Mouse (Mus musculus) G1E (cell line): ENCODE results near the gene Ak1. TPM values are rescaled to one million over a fixed set of nuclear protein-coding genes. Genes with fewer than 3 reads are reported as not detected.

ENCODE experiments used
- ATAC-seq: 2 replicates; pipeline ENCODE4 v1.8.0; 2016; ENCODE audit warnings: mild to moderate bottlenecking; ENCODE audit not compliant: insufficient number of reproducible peaks, poor library complexity, low FRiP score, severe bottlenecking; ENCODE audit errors: extremely low read depth
- DNase-seq: peaks from one replicate; pipeline ENCODE4 v3.0.0; 2012; ENCODE audit warnings: low spot score
- H3K27me3 ChIP-seq: 2 replicates; pipeline ENCODE4 v1.6.1; 2012; ENCODE audit warnings: mild to moderate bottlenecking, low read length, inconsistent platforms; ENCODE audit not compliant: insufficient read depth
- H3K36me3 ChIP-seq: replicated peaks from 2 replicates; pipeline ENCODE3; 2012; ENCODE audit warnings: mild to moderate bottlenecking, inconsistent platforms
- H3K4me1 ChIP-seq: 2 replicates; pipeline ENCODE4 v1.6.1; 2012; ENCODE audit warnings: low read depth, low read length, inconsistent platforms, mixed read lengths; ENCODE audit not compliant: insufficient read depth
- H3K4me3 ChIP-seq: 2 replicates; pipeline ENCODE4 v1.5.1; 2012; ENCODE audit warnings: low read depth, mild to moderate bottlenecking, inconsistent platforms, low read length, moderate library complexity, mixed read lengths
- H3K9me3 ChIP-seq: replicated peaks from 2 replicates; pipeline ENCODE4 v1.6.1; 2012; ENCODE audit warnings: inconsistent platforms
- CTCF ChIP-seq: IDR thresholded peaks from 2 replicates; pipeline ENCODE4 v1.5.1; 2012; ENCODE audit warnings: low read depth, low read length, inconsistent platforms, mixed read lengths
- GATA1 ChIP-seq: IDR thresholded peaks from 2 replicates; pipeline ENCODE4 v1.6.1; 2012; ENCODE audit warnings: borderline replicate concordance, low read length, inconsistent platforms, mixed read lengths
- GATA2 ChIP-seq: IDR thresholded peaks from 2 replicates; pipeline ENCODE4 v1.6.1; 2012; ENCODE audit warnings: low read depth, low read length, inconsistent platforms, borderline replicate concordance
- POLR2AphosphoS5 ChIP-seq: IDR thresholded peaks from 2 replicates; pipeline ENCODE4 v1.6.1; 2012; ENCODE audit warnings: low read depth, low read length, inconsistent platforms; ENCODE audit not compliant: insufficient replicate concordance
- TAL1 ChIP-seq: conservative IDR thresholded peaks from 2 replicates; pipeline ENCODE4 v1.6.1; 2012; ENCODE audit warnings: low read depth, low read length, inconsistent platforms, mixed read lengths
- polyA plus RNA-seq: library from polyadenylated mRNA; stranded (reverse); fragments of >175 nt; gene quantifications from 2 replicates; pipeline ENCODE4 v1.2.3, GENCODE M21; 2012
- total RNA-seq, 2 experiments: library from RNA; stranded (forward) in 1 of 2; stranded (reverse) in 1 of 2; fragments of 200-1000 nt in 1 of 2; fragments of >200 nt in 1 of 2; fragmentation: Nextera tagmentation in 1 of 2; gene quantifications; 2 replicates each; pipeline ENCODE4 v1.2.3; 2014 to 2017

Ak1 gene
- total and polyA plus RNA-seq, 3 experiments = 0.44 to 0.56 TPM; not detected in 1

DNA sequence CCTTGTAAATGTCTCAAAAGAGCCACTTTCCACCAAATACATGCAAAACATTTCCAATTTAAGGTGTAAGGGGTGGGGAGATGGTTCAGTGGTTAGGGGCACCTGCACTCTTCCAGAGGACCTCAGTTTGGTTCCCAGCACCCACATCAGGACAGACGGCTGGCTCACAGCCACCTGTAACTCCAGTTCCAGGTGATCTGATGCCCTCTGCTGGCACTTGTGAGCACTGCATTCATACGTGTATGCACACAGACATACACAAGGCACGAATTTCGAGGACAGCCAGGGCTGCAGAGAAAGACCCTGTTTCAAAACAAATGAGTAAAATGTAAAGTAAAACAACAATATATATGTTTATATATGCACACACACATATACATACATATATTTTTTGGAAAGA lies 4.0 kb upstream of the Ak1 start:
- no peaks in the 10 kb centered on the region for H3K27me3 ChIP-seq
- no peak overlapping the region for H3K4me3 ChIP-seq
- H3K9me3 ChIP-seq = peaks cover 3% of the 10 kb centered on the region
- ATAC-seq = no peak
- TF ChIP-seq CTCF = peak; percentile 25; the same call in 1 of the 2 replicates
- TF ChIP-seq GATA2 = no peak
- H3K4me1 ChIP-seq = peaks cover 21% of the 10 kb centered on the region
- peaks cover 96% of the 10 kb centered on the region for H3K36me3 ChIP-seq
- DNase-seq = no peak

DNA sequence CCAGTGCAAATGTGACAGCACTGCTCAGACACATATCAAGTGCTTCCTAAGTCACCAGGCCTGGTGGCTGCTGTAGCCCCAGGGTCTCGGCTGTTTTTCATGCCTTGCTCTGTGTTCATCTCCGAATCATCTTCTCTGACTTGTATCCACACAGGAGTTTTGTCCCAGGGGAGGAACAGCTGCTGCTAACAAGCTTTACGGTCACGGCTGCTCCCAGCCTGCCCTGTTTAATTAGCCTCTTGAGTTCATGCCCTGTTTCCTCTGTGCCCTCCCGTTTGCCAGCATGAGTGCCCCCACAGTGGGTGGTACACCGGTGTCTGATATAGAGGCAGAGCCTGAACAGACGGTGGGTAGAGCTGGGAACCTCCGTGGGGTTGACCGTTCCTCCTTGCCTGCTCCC lies 3.5 kb upstream of the Ak1 start:
- H3K4me3 ChIP-seq = no peak overlapping the region
- ATAC-seq = no peak
- no peak for DNase-seq
- H3K36me3 ChIP-seq = peaks cover 93% of the 10 kb centered on the region
- peaks cover 3% of the 10 kb centered on the region for H3K9me3 ChIP-seq
- TF ChIP-seq POLR2AphosphoS5 (no peak), TAL1 (no peak), GATA1 (no peak), GATA2 (no peak), CTCF (no peak)
- no peaks in the 10 kb centered on the region for H3K27me3 ChIP-seq
- peaks cover 21% of the 10 kb centered on the region for H3K4me1 ChIP-seq

DNA sequence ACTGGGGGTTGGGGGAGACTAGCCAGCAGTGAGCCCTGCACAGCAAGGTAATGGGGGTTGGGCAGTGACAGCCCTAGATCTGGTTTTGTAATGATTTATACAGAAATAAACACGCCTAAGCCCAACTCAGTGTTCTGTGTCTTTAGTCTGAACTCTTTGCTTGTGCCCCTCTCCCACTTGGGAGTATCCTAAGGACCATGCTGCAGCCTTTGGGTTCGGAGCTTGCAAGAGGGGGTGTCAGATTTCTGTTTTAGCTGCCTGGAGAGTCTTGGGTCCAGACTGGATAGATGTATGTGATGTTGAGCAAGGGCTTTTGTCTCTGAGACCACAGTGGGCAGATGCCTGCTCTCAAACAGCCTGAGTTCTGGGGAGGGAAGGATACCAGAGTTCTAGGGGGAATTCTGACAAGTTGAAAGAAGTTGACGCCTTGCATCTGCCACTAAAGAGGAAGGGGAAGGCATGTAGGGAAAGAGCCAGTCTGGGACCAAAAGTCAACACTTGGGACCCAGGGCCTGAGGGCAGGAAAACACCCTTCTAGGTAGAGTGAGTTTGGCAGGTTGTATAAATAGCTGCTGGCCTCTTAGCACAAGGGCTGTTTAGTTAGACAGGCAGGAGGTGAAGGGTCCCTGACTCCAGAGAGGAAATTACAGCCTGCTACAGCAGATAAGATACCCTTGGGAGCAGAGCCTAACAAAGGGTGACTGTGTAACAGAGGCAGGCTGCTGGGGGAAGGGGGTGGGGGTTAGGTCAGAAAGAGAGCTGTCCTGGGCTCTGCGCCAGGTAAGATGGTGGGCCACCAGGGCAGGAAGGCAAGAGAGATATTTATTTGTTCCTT lies 659 bp upstream of the Ak1 start:
- ATAC-seq = no peak
- H3K9me3 ChIP-seq = peaks cover 3% of the 10 kb centered on the region
- no peak overlapping the region for H3K4me3 ChIP-seq
- peaks cover 13% of the 10 kb centered on the region for H3K27me3 ChIP-seq
- peak; percentile 48 for DNase-seq
- TF ChIP-seq GATA1 (no peak), TAL1 (no peak), POLR2AphosphoS5 (no peak), CTCF (no peak), GATA2 (no peak)
- H3K36me3 ChIP-seq = peaks cover 69% of the 10 kb centered on the region
- H3K4me1 ChIP-seq = peaks cover 26% of the 10 kb centered on the region

DNA sequence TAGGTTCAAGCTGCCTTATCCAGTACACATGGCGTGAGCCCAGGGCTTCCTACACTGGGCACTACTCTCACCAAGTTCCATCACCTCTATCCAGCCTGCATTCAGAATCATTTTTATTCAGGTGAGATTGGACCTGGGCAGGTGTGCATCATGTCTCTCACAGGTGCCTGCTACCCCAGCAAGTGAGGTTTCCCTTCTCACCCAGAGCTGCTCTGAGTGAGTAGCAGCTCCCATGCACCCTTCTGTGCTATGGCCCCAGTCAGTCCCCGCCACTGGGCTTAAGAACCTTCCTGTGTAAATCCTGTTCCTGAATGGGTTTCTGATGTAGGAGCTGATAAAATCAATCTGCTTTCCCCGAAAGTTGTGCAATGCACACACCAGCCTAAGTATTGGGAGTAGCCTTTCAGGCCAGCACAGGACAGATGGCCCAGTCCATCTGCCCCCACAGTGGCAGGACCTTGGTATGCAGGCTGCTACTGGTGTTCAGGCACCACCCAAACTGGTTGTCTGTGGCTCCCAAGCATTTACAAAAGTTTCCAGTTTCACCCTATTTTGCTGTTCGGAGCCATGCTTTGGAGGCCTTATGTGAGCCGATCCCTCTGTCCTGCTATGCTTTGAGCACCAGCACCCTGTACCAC lies 2.7 kb downstream of the Ak1 start:
- H3K27me3 ChIP-seq = peaks cover 23% of the 10 kb centered on the region
- peaks cover 36% of the 10 kb centered on the region for H3K36me3 ChIP-seq
- no peak for TF ChIP-seq GATA2
- TF ChIP-seq POLR2AphosphoS5 = no peak
- no peak for TF ChIP-seq GATA1
- TF ChIP-seq CTCF = no peak
- no peak for TF ChIP-seq TAL1
- ATAC-seq = no peak
- no peaks in the 10 kb centered on the region for H3K9me3 ChIP-seq
- no peak overlapping the region for H3K4me3 ChIP-seq
- DNase-seq = no peak
- peaks cover 50% of the 10 kb centered on the region for H3K4me1 ChIP-seq

DNA sequence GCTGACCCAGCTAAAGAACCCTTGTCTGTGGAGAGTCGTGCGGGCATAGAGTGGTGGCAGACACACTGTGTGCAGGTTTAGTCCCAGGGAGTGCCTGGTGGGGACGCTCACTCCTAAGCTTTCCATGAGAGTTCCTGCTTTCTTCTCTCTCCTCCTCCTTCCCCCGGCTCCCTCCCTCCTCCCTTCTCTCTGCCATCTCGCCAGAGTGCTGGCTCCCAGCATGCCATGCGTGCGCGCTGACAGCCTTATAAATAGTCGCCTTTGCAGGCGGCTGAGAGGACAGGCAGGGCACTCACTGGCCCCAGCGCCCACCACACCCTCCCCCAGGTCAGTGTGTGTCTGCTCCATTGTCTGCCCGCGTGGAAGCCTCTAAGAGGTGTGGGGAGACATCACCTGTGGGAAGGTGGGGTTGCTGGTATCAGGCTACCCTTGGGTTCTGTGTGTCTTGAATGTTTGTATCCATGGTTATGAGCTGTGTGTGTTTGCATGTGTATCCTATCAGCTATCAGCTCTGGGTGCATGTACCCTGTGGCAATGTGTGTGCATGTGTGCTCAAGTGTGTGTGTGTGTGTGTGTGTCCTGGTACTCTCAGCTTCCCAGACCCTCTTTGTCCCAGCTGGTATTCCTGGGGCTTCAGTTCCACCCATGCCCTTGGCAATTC lies 3.8 kb downstream of the Ak1 start:
- Histone ChIP-seq H3K9me3 (no peaks in the 10 kb centered on the region), H3K36me3 (peaks cover 25% of the 10 kb centered on the region), H3K27me3 (peaks cover 23% of the 10 kb centered on the region), H3K4me3 (no peak overlapping the region), H3K4me1 (peaks cover 58% of the 10 kb centered on the region)
- no peak for TF ChIP-seq POLR2AphosphoS5
- TF ChIP-seq GATA1 = no peak
- TF ChIP-seq TAL1 = no peak
- no peak for TF ChIP-seq GATA2
- no peak for TF ChIP-seq CTCF
- DNase-seq (no peak), ATAC-seq (no peak)

DNA sequence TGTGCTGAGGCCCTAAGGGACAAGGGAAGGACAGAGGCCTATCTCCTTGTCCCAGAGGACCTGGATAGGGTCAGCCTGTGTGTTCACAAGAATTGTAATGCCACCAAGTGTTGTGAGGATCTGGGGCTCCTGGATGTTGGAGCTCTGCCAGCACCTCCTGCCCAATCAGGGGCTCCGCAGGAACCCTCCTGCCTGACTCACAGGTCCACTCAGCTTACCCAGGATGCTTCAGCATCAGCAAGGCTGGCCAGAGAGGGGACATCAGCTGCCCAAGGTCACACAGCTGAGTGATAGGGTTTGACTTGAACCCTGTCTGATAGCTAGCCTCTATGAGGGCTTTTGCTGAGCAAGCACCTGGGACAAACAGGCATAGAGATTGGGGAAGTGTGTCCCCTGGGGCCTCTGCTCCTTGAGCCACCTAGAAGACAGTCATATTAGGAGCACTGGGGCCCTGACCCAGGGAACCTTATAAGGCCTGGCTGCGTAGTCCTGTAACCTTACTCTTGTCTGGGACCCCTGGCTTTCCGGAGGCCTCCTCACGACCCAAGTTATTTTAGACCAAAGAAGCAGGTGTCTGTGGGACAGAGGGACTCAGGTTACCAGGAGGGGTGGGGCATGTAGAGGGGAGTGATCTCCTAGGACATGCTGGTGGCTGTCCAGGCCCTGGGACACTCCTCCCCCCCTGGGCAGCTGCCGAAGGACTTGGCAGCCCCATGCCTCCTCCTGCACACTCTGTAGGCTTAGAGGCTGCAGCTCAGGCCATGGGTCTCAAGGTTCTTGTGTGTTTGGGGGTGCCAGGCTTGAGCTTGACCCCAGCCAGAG lies 4.5 kb downstream of the Ak1 start:
- H3K36me3 ChIP-seq = peaks cover 17% of the 10 kb centered on the region
- TF ChIP-seq GATA1 = no peak
- TF ChIP-seq POLR2AphosphoS5 = no peak
- TF ChIP-seq GATA2 = no peak
- no peak for TF ChIP-seq TAL1
- DNase-seq (no peak), ATAC-seq (no peak)
- H3K27me3 ChIP-seq = peaks cover 30% of the 10 kb centered on the region
- H3K4me1 ChIP-seq = peaks cover 51% of the 10 kb centered on the region
- H3K4me3 ChIP-seq = no peak overlapping the region
- H3K9me3 ChIP-seq = no peaks in the 10 kb centered on the region
